Mouse (Mus musculus): ENCODE results near the gene Olfr64. TPM values are rescaled to one million over a fixed set of nuclear protein-coding genes. Genes with fewer than 3 reads are reported as not detected.

Olfr64 gene
- polyA plus RNA-seq, 1 experiment from 2014 or later: not detected

- Histone ChIP-seq H3K4me1 (no peaks in the 10 kb centered on the region), H3K27ac (no peak overlapping the region), H3K9me3 (no peaks in the 10 kb centered on the region), H3K9ac (no peak overlapping the region), H3K4me2 (replicated peaks) (no peak overlapping the region), H3K36me3 (no peaks in the 10 kb centered on the region), H3K27me3 (no peaks in the 10 kb centered on the region), H3K4me3 (no peak overlapping the region)
- ATAC-seq (ENCODE audit: insufficient number of reproducible peaks, insufficient read depth, low FRiP score, low TSS enrichment): no peak
These were observed 28.6 kb downstream of the Olfr64 start for GRCm38 (mm10) chr7:103865716-103866115.

GRCm38 (mm10) chr7:103861531-103861930 lies 32.8 kb downstream of the Olfr64 start:
- no peak for ATAC-seq (ENCODE audit: insufficient number of reproducible peaks, insufficient read depth, low FRiP score, low TSS enrichment)
- no peak overlapping the region for H3K4me3 ChIP-seq
- no peak overlapping the region for H3K4me2 ChIP-seq (replicated peaks)
- no peaks in the 10 kb centered on the region for H3K9me3 ChIP-seq
- 80% methylated on average over 3 of the region's 3 CpGs for WGBS
- no peak overlapping the region for H3K9ac ChIP-seq
- no peaks in the 10 kb centered on the region for H3K4me1 ChIP-seq
- H3K36me3 ChIP-seq: no peaks in the 10 kb centered on the region
- no peaks in the 10 kb centered on the region for H3K27me3 ChIP-seq
- H3K27ac ChIP-seq: no peak overlapping the region

- Histone ChIP-seq H3K27ac (no peak overlapping the region), H3K27me3 (no peaks in the 10 kb centered on the region), H3K36me3 (no peaks in the 10 kb centered on the region), H3K4me3 (no peak overlapping the region), H3K4me2 (replicated peaks) (no peak overlapping the region), H3K9me3 (no peaks in the 10 kb centered on the region), H3K4me1 (no peaks in the 10 kb centered on the region), H3K9ac (no peak overlapping the region)
- ATAC-seq (ENCODE audit: insufficient number of reproducible peaks, insufficient read depth, low FRiP score, low TSS enrichment): 0 out of 2 replicates have a peak, but pooled peaks have one; percentile 22
- WGBS: 58% methylated on average over 1 of the region's 1 CpGs
These were observed 33.4 kb downstream of the Olfr64 start for GRCm38 (mm10) chr7:103860855-103861254.

GRCm38 (mm10) chr7:103859076-103859475 lies 35.2 kb downstream of the Olfr64 start:
- H3K4me3 ChIP-seq: no peak overlapping the region
- ATAC-seq (ENCODE audit: insufficient number of reproducible peaks, insufficient read depth, low FRiP score, low TSS enrichment): no peak

GRCm38 (mm10) chr7:103854669-103855068 lies 39.6 kb downstream of the Olfr64 start:
- no peak overlapping the region for H3K4me2 ChIP-seq (replicated peaks)
- no peaks in the 10 kb centered on the region for H3K27me3 ChIP-seq
- H3K27ac ChIP-seq: no peak overlapping the region
- no peak overlapping the region for H3K9ac ChIP-seq
- H3K4me3 ChIP-seq: no peak overlapping the region
- no peak for ATAC-seq (ENCODE audit: insufficient number of reproducible peaks, insufficient read depth, low FRiP score, low TSS enrichment)
- no peaks in the 10 kb centered on the region for H3K4me1 ChIP-seq
- no peaks in the 10 kb centered on the region for H3K9me3 ChIP-seq
- H3K36me3 ChIP-seq: no peaks in the 10 kb centered on the region
- WGBS: 78% methylated on average over 1 of the region's 1 CpGs

More at GRCm38 (mm10) chr7:103859076-103859475, 35.2 kb downstream of the Olfr64 start:
- Histone ChIP-seq H3K27ac (no peak overlapping the region), H3K9ac (no peak overlapping the region), H3K27me3 (no peaks in the 10 kb centered on the region), H3K4me2 (replicated peaks) (no peak overlapping the region), H3K9me3 (no peaks in the 10 kb centered on the region), H3K36me3 (no peaks in the 10 kb centered on the region), H3K4me1 (no peaks in the 10 kb centered on the region)
- WGBS: 61% methylated on average over 2 of the region's 2 CpGs

GRCm38 (mm10) chr7:103853090-103853489 lies 41.2 kb downstream of the Olfr64 start, which contains the start of gene Hbb-y:
Hbb-y (minus strand) TSS chr7:103853216.
- 0 out of 2 replicates have a peak, but pooled peaks have one; percentile 28 for ATAC-seq (ENCODE audit: insufficient number of reproducible peaks, insufficient read depth, low FRiP score, low TSS enrichment)
- Histone ChIP-seq H3K4me2 (replicated peaks) (no peak within 1 kb of the TSS), H3K36me3 (no peaks in the 10 kb centered on the region), H3K27ac (no peak within 1 kb of the TSS), H3K9ac (no peak within 1 kb of the TSS), H3K9me3 (no peaks in the 10 kb centered on the region), H3K27me3 (no peaks in the 10 kb centered on the region), H3K4me3 (no peak within 1 kb of the TSS), H3K4me1 (no peaks in the 10 kb centered on the region)
- 58% methylated on average over 2 of the region's 2 CpGs for WGBS

- no peak for ATAC-seq (ENCODE audit: insufficient number of reproducible peaks, insufficient read depth, low FRiP score, low TSS enrichment)
- H3K36me3 ChIP-seq: no peaks in the 10 kb centered on the region
- no peaks in the 10 kb centered on the region for H3K27me3 ChIP-seq
- no peak overlapping the region for H3K4me2 ChIP-seq (replicated peaks)
- no peak overlapping the region for H3K4me3 ChIP-seq
- H3K27ac ChIP-seq: no peak overlapping the region
- H3K9me3 ChIP-seq: no peaks in the 10 kb centered on the region
- WGBS: 52% methylated on average over 2 of the region's 2 CpGs
- no peak overlapping the region for H3K9ac ChIP-seq
- H3K4me1 ChIP-seq: no peaks in the 10 kb centered on the region
These were observed 49.6 kb downstream of the Olfr64 start for GRCm38 (mm10) chr7:103844525-103845325.

- 69% methylated on average over 2 of the region's 2 CpGs for WGBS
- Histone ChIP-seq H3K4me2 (replicated peaks) (no peak within 1 kb of the TSS), H3K27me3 (no peaks in the 10 kb centered on the region), H3K9ac (no peak within 1 kb of the TSS), H3K4me1 (no peaks in the 10 kb centered on the region), H3K9me3 (no peaks in the 10 kb centered on the region), H3K27ac (no peak within 1 kb of the TSS), H3K4me3 (no peak within 1 kb of the TSS), H3K36me3 (no peaks in the 10 kb centered on the region)
- ATAC-seq (ENCODE audit: insufficient number of reproducible peaks, insufficient read depth, low FRiP score, low TSS enrichment): no peak
These were observed 51.3 kb downstream of the Olfr64 start, which contains the start of gene Hbb-bh1 for GRCm38 (mm10) chr7:103843034-103843433. Hbb-bh1 (minus strand) TSS chr7:103843164.

GRCm38 (mm10) chr7:103840268-103840667 lies 54.0 kb downstream of the Olfr64 start, which contains the start of gene Hbb-bh2:
Hbb-bh2 (minus strand) TSS chr7:103840520.
- Histone ChIP-seq H3K4me1 (no peaks in the 10 kb centered on the region), H3K9ac (no peak within 1 kb of the TSS), H3K36me3 (no peaks in the 10 kb centered on the region), H3K27ac (no peak within 1 kb of the TSS), H3K4me3 (no peak within 1 kb of the TSS), H3K4me2 (replicated peaks) (no peak within 1 kb of the TSS), H3K9me3 (no peaks in the 10 kb centered on the region), H3K27me3 (no peaks in the 10 kb centered on the region)
- 66% methylated on average over 3 of the region's 3 CpGs for WGBS
- no peak for ATAC-seq (ENCODE audit: insufficient number of reproducible peaks, insufficient read depth, low FRiP score, low TSS enrichment)

Other genes with a start within 250 kb of the Olfr64 start
- not detected in 2 replicates for gene Olfr623, start 230.8 kb downstream of the Olfr64 start, polyA plus RNA-seq (2016; fragmentation: Nextera tagmentation; extraction: Ambion mirVana)
- gene Olfr624, start 223.3 kb downstream of the Olfr64 start, polyA plus RNA-seq (2016; fragmentation: Nextera tagmentation; extraction: Ambion mirVana): 0.04 and 0.10 TPM in 2 replicates
- gene Olfr625-ps1, start 211.8 kb downstream of the Olfr64 start, polyA plus RNA-seq (2016; fragmentation: Nextera tagmentation; extraction: Ambion mirVana): not detected in 2 replicates
- not detected in 2 replicates for gene Olfr243, start 179.8 kb downstream of the Olfr64 start, polyA plus RNA-seq (2016; fragmentation: Nextera tagmentation; extraction: Ambion mirVana)
- gene Olfr628, start 164.1 kb downstream of the Olfr64 start, polyA plus RNA-seq (2016; fragmentation: Nextera tagmentation; extraction: Ambion mirVana): not detected in 2 replicates
- not detected in 2 replicates for gene Olfr629, start 149.5 kb downstream of the Olfr64 start, polyA plus RNA-seq (2016; fragmentation: Nextera tagmentation; extraction: Ambion mirVana)
- gene Olfr630, start 137.2 kb downstream of the Olfr64 start, polyA plus RNA-seq (2016; fragmentation: Nextera tagmentation; extraction: Ambion mirVana): not detected in 2 replicates
- not detected in 2 replicates for gene Olfr69, start 122.9 kb downstream of the Olfr64 start, polyA plus RNA-seq (2016; fragmentation: Nextera tagmentation; extraction: Ambion mirVana)
- not detected in 2 replicates for gene Olfr68, start 114.8 kb downstream of the Olfr64 start, polyA plus RNA-seq (2016; fragmentation: Nextera tagmentation; extraction: Ambion mirVana)
- not detected in 2 replicates for gene Olfr67, start 102.7 kb downstream of the Olfr64 start, polyA plus RNA-seq (2016; fragmentation: Nextera tagmentation; extraction: Ambion mirVana)
- 883 and 936 TPM in 2 replicates for gene Hbb-bt, start 80.5 kb downstream of the Olfr64 start, polyA plus RNA-seq (2016; fragmentation: Nextera tagmentation; extraction: Ambion mirVana)
- 706 and 771 TPM in 2 replicates for gene Hbb-bs, start 66.4 kb downstream of the Olfr64 start, polyA plus RNA-seq (2016; fragmentation: Nextera tagmentation; extraction: Ambion mirVana)
- 0.32 TPM in 1 of 2 replicates, not detected in the other for gene Hbb-bh2, start 54.0 kb downstream of the Olfr64 start, polyA plus RNA-seq (2016; fragmentation: Nextera tagmentation; extraction: Ambion mirVana)
- 537 and 696 TPM in 2 replicates for gene Hbb-bh1, start 51.3 kb downstream of the Olfr64 start, polyA plus RNA-seq (2016; fragmentation: Nextera tagmentation; extraction: Ambion mirVana)
- gene Hbb-y, start 41.3 kb downstream of the Olfr64 start, polyA plus RNA-seq (2016; fragmentation: Nextera tagmentation; extraction: Ambion mirVana): 8,998 and 9,810 TPM in 2 replicates
- not detected in 2 replicates for gene Olfr66, start 8.2 kb downstream of the Olfr64 start, polyA plus RNA-seq (2016; fragmentation: Nextera tagmentation; extraction: Ambion mirVana)
- gene Olfr65, start 9.0 kb upstream of the Olfr64 start, polyA plus RNA-seq (2016; fragmentation: Nextera tagmentation; extraction: Ambion mirVana): not detected in 2 replicates
- gene Olfr631, start 34.3 kb upstream of the Olfr64 start, polyA plus RNA-seq (2016; fragmentation: Nextera tagmentation; extraction: Ambion mirVana): not detected in 2 replicates
- gene Olfr632, start 39.9 kb upstream of the Olfr64 start, polyA plus RNA-seq (2016; fragmentation: Nextera tagmentation; extraction: Ambion mirVana): 0.06 TPM in 1 of 2 replicates, not detected in the other
- not detected in 2 replicates for gene Olfr633, start 50.0 kb upstream of the Olfr64 start, polyA plus RNA-seq (2016; fragmentation: Nextera tagmentation; extraction: Ambion mirVana)
- not detected in 2 replicates for gene Olfr635, start 76.7 kb upstream of the Olfr64 start, polyA plus RNA-seq (2016; fragmentation: Nextera tagmentation; extraction: Ambion mirVana)
- gene Olfr638, start 104.3 kb upstream of the Olfr64 start, polyA plus RNA-seq (2016; fragmentation: Nextera tagmentation; extraction: Ambion mirVana): not detected in 2 replicates
- 0.04 TPM in 1 of 2 replicates, not detected in the other for gene Olfr639, start 122.8 kb upstream of the Olfr64 start, polyA plus RNA-seq (2016; fragmentation: Nextera tagmentation; extraction: Ambion mirVana)
- gene Olfr640, start 131.1 kb upstream of the Olfr64 start, polyA plus RNA-seq (2016; fragmentation: Nextera tagmentation; extraction: Ambion mirVana): not detected in 2 replicates
- not detected in 2 replicates for gene Olfr641, start 141.0 kb upstream of the Olfr64 start, polyA plus RNA-seq (2016; fragmentation: Nextera tagmentation; extraction: Ambion mirVana)
- gene Olfr642, start 158.2 kb upstream of the Olfr64 start, polyA plus RNA-seq (2016; fragmentation: Nextera tagmentation; extraction: Ambion mirVana): not detected in 2 replicates
- not detected in 2 replicates for gene 4930516K23Rik, start 167.0 kb upstream of the Olfr64 start, polyA plus RNA-seq (2016; fragmentation: Nextera tagmentation; extraction: Ambion mirVana)
- not detected in 2 replicates for gene Olfr644, start 177.4 kb upstream of the Olfr64 start, polyA plus RNA-seq (2016; fragmentation: Nextera tagmentation; extraction: Ambion mirVana)
- not detected in 2 replicates for gene Olfr645, start 191.0 kb upstream of the Olfr64 start, polyA plus RNA-seq (2016; fragmentation: Nextera tagmentation; extraction: Ambion mirVana)
- not detected in 2 replicates for gene Olfr646, start 210.4 kb upstream of the Olfr64 start, polyA plus RNA-seq (2016; fragmentation: Nextera tagmentation; extraction: Ambion mirVana)
- not detected in 2 replicates for gene Ubqln5, start 235.3 kb upstream of the Olfr64 start, polyA plus RNA-seq (2016; fragmentation: Nextera tagmentation; extraction: Ambion mirVana)
- gene Olfr643, start 242.9 kb upstream of the Olfr64 start, polyA plus RNA-seq (2016; fragmentation: Nextera tagmentation; extraction: Ambion mirVana): not detected in 2 replicates
- not detected in 2 replicates for gene Ubqln3, start 248.8 kb upstream of the Olfr64 start, polyA plus RNA-seq (2016; fragmentation: Nextera tagmentation; extraction: Ambion mirVana)

Measured in embryonic facial prominence, embryonic 12.5 days (tissue).